Mouse (Mus musculus) left cerebral cortex, adult 18-20 months (tissue): ENCODE data around the gene Eef1a2. TPM values are rescaled to one million over a fixed set of nuclear protein-coding genes. Genes with fewer than 3 reads are reported as not detected.

Experiments used
- DNase-seq, 2 experiments: peaks; one replicate each; pipeline ENCODE4 v3.0.0; 2021 to 2022; ENCODE audit warnings: low spot score in 2 of 2, mixed read lengths in 1 of 2
- total RNA-seq, 2 experiments: library from RNA; stranded (reverse); gene quantifications; 2 replicates each; pipeline ENCODE4 v1.2.3; 2021

The Eef1a2 gene
- total RNA-seq, 2 experiments from 2014 or later = 1,361 to 1,429 TPM

DNA sequence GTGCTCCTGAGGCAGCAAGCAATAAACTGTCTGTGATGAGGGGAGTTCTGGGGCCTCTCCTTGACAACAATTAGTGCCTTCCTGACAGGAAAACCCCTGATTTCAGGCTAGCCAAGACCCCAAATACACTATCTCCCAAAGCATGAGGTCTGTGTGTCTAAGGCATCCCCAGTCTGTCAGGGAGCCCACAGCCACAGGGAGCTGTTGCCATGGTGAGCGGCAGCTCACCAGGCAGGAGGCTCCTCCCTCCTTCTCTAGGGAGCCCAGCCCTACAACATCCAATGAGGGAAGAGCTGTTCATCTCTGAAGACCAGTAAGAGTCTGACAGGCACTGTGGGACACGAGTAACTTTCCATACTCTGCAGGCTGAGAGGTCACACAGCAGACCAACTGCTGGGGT lies 3.0 kb upstream of the Eef1a2 start:
- DNase-seq = peak in 1 of 2 experiments; percentile 60

DNA sequence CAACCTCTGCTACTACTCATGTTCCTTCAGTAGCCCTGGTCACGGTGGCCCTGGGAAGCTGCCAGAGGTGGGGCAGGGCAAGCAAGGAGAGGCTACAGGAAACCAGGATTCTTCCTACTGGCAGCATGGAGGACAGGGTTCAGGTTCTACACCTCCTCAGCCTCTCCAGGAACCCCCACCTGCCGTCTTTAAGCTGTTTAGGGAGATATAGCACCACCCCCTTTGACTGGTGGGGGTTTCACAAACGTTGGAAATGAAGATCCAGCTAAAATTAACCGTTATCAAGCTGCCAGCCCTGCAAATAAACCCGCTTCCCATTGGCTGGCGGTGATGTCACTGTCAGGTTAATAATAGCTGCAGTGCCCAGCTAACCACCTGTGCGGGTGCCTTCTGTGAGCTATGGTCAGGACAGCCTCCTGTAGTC lies 2.3 kb upstream of the Eef1a2 start:
- DNase-seq = peak in 1 of 2 experiments; percentile 76

DNA sequence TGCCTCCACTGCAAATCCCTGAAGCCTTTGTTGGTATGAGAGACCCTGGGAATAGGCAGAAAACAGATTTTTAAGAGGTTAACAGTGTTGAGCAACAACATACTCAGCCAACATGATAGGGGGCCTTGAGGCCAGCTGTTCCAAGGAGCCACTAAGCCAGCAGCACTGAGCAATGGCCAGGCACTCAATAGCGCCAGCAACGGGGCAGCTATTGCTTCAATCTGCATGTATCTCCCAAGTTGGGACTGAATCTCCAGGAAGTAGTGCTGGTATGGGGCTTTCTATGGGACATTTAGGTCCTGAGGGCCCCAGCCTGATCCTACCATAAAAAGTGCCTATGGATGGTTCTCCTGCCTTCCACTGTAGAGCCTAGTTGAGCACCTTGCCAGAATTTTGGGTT lies 1.7 kb upstream of the Eef1a2 start:
- no peak for DNase-seq

DNA sequence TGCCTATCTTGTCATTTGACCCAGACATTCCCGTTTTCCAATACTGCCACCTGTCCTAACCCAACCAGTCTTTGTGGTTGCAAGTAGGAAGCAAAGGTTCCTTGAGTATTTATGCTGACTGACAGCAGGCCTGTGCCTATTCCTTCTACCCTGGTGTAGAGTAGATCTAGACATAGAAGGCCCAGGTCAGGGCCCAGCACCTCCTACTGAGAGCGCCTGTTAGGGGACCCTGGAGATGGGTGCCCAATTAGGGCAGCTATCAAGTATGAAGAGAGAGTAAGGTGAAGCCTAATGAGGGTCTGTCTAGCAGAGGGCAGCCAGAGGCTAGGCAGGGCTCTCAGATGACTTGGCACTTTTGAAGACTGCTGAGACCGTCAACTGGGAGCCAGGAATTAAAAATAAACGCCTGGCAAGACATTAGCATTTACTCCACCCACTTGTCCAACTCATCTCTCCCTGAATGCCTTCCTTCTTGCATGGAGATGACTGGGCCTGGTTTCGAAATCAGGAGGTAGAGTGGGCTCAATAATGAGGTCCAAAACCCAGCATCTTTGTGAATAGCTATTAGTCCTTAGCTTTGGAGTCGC lies 995 bp upstream of the Eef1a2 start:
- DNase-seq = peak in 1 of 2 experiments; percentile 4

DNA sequence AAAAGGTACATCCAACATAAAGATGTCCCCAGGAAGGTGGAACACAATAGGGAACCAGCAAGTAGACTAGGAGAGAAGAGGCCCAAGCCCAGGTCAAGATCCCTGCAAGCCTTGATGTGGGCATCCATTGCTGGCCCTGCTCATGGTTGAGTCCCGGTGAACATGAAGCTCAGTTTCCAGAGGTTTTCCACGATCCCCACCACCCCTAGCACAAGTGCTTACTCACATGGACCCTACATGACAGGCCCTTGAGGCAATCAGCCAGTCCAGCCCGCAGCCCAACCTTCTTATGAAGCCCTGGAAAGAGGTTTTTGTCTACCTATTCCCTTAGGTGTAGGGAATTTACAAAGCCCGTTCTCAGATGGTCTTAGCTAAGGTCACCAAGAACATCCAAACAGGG lies 366 bp upstream of the Eef1a2 start:
- DNase-seq = no peak

DNA sequence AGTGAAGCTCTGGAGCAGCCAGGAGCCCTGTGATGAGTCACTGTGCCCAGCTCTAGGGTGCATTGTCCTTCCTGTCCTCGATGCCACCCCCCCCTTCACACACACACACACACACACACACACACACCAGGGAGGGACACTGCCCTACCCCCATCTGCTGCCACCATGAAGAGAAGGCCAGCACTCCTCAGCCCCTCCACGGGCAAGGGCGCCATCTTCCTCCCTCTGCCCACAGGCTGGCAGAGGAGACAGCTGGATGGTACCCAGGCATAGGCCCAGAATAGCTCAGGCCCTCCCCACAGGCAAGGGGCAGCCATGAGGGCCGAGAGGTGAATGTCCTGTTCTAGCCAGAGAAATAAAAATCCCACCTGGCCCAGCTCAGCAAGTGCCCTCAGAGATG lies 1.0 kb downstream of the Eef1a2 start:
- DNase-seq = no peak

DNA sequence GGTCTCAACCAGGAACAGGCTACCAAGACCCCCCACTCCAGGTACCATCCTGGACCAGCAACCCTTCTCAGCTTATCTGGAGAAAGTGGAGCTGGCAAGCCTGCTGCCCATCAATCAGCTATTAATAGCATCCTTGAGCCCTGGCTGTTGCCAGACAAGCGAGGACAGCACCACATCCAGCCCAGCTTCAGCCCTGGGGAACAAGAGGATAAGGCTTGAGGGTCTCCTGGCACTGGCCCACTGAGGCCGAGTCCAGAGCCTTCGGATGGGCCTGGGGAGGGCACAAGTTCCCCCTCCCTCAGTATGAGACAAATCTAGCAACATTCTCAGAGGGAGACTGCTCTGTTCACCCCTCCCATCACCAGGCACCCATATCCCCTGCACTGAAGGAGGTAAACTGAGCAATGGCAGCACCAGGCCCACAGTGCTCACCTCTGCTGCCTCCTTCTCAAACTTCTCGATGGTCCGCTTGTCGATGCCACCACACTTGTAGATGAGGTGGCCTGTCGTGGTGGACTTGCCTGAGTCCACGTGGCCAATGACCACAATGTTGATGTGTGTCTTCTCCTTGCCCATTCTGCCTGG lies 1.9 kb downstream of the Eef1a2 start:
- no peak for DNase-seq

DNA sequence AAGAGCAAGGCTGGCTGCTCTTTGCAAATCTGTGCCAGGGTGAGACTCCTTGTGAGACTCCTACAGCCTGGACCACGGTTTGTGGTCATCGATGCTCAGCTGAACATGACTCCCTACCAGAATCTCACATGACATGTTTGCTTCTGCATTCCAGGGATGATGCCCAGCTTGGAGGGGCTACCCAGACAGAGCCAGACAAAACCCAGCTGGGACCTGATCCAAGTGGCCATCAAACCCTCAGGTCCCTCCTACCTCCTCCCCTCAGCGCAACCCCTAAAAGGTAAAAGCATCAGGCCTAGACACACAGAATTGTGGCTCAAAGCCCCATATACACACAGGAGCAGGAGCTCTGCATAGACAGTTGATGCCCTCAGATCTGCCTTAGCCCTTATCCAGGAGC lies 2.5 kb downstream of the Eef1a2 start:
- DNase-seq = no peak

DNA sequence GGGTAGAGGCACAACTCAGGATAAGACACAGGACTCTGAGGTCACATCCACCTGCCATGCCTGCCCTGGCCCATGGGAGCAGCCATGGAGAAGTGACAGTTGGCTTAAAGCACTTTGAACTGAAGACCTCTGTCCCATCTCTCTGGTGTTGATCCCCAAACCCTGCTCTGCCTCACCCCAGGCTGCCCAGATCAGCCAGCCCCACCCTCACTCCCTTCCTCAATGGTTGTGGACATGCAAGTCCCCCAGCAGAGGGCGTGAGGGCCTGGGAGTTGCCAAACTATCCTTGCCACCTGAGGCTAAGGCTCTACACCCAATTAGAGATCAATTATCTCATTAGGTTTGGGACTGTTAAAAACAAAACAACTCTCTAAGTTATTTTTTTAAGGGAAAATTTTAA lies 3.0 kb downstream of the Eef1a2 start:
- DNase-seq = no peak

DNA sequence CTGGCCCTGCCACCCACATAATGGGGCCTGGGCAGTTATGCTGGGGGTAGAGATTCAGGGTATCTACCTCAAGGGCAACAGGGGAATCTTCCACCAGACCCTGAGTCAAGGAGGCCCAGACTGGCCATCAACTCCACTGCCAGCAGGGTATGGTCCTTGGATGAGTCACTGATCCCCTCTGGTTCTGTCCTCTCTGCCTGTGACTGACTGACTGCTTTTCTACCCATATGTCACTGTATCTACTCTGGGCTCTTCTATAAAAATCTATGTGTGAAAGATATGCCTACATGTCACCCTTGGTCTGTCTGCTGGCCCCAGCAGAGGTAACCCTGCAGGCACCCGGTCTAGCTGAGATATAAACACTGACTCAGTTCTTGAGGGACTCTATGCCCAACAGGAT lies 3.7 kb downstream of the Eef1a2 start:
- DNase-seq = no peak

DNA sequence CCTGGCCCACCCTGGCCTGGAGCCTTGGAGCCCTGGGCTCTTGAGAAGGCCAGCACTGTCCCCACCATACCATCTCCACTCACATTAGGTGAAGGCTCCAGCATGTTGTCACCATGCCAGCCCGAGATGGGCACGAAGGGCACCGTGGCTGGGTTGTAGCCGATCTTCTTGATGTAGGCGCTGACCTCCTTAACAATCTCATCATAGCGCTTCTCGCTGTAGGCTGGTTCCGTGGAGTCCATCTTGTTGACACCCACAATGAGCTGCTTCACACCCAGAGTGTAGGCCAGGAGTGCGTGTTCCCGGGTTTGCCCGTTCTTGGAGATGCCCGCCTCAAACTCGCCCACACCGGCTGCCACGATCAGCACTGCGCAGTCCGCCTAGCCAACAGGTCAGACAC lies 4.1 kb downstream of the Eef1a2 start:
- DNase-seq = no peak

DNA sequence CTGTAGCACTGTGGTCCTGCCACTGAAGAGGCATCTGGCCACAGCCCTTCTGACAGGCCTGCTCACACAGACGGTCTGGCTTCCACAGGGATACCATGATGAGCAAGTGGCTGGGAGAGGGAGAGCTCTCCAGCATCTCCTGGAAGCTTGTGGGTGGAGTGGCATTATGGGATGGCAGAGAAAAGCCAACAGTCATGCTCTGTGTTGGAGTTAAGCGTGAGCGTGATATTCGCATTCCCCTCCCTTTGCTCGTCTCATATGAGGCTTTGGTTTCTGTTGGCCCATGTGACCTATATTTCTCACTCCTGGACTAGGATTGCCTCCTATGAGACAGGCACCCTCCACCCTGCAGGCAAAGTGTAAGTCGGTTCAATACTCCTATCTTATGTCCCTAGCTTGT lies 6.5 kb downstream of the Eef1a2 start:
- DNase-seq = no peak

DNA sequence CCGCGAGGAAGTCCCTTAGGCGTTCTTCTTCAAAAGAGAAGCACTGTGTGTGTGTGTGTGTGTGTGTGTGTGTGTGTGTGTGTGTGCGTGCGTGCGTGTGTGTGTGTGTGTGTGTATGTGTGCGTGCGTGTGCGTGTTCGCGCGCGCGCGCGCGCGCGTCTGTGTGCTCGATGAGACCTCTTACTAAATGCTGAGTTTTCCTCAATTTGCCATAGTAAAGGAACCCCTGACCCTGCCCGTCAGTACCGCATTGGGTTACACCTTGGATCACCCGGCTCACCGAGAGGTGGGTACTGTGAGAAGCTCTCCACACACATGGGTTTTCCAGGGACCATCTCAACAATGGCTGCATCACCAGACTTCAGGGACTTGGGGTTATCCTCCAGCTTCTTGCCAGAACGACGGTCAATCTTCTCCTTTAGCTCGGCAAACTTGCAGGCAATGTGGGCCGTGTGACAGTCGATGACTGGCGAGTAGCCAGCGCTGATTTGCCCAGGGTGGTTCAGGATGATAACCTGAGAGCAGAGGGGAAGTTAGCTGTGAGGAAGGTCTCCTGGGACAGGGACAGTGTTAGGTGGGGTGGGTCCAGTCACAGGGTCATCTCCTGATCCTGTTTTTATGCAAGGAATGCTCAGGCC lies 8.4 kb downstream of the Eef1a2 start:
- no peak for DNase-seq

DNA sequence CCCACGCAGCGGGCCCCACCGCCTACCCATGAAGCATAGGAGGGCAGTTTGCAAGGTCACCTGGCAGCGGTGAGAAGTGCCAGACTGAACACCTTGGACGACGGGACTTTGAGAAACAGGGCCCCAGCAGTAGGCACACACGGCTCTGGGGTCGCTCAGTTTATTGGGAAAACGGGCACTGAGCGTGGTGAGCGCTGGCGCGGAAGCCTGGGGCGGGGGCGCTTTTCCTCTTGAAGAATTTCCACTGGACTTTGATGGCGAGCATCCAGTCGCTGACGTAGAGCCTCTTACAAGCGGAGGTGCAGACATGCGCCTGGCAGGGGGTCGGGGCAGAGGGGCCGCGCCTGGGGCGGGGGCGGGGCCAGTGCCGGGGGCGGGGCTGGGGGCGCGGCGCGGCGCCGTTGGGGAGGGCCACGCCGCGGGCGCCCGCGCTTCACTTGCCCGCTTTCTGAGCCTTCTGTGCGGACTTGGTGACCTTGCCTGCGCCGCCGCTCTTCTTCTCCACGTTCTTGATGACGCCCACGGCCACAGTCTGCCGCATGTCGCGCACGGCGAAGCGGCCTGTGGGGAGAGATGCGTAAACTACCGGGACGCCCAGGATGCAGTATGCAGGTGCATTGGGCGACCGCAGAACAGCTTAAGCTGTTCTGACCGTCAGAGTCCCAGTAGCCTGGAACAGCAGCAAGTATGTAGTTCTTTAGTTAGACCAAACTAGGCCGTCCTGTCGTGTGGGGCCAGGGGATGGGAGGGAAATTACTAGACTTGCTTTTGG lies 9.1 kb downstream of the Eef1a2 start:
- DNase-seq = no peak

DNA sequence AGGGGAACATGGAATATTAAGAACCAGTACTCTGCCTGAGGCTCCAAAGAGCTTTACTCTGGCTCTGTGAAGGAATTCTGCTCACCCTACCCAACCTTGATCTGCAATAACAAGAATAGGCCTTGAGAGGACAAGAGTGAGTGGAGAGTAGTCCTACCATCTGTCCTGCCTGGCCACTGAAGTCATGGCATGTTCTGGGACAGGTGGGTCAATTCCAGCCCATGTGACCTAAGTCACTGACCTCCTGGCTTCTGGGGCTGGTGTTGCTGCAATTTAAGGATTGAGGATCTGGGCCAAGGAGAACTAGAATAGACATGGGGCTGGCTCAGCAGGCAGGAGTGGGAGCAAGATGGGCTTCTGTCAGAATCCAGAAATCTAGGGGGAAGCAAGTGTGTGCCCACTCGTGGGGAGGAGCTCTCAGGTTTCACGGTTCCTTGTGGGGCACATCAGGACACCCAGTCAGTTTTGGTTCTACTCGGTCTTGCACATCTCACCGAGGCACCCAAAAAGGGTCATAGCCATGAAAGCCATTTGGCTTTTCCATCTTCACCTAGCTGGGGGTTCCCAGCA lies 9.8 kb downstream of the Eef1a2 start:
- no peak for DNase-seq

DNA sequence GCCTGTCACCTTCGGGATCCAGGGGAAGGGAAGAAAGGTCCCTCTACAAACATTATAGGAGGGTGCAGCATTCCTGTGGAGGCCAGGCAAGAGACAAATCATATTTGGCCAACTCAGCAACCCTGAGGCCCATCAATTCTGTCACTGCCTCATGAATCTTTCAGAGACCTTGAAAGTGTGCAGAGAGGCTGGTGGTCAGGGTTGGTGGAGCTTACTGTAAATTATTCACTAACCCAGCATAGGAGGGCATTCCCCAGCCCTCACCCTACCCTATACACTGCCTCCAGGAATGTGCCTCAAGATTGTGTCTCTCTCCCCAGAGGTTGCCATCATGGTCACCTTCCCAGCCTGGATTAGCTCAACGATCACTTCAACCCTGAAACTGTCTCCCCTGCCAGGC lies 12.1 kb downstream of the Eef1a2 start:
- DNase-seq = no peak

DNA sequence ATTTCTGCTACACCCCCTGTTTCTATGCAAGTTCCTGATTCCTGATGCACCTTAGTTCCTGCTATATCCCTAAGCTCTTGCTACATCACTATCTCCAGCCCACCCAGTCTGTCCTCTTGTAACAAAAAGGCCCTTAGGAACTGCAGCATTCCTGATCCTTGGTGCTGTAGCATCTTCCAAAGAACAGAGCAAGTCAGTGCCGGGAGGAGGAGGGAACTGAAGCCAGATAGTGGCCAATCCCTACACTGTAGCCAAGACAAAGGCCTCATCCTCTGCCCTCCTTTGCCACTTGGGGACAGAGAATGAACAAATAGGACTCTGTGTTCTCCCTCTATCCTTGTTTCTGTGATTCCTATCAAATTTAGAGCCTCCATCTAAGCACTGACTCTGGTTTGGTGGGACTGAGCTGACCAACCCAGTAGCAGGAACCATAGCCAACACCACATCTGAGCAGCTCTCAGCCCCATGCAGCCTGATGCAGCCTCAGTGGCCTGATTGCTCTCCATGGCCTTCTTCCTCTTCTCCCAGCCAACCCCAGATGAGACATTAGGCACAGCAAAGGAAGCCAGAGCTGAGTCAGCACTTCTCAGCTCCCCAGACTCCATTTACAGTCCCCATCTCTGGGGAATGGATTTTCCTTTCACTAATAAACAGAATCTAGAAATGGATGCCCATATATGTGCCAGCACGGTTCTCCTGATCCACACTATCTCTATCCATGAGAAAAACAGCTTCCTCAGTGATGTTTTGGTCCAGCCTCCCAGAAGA lies 13.1 kb downstream of the Eef1a2 start:
- no peak for DNase-seq

DNA sequence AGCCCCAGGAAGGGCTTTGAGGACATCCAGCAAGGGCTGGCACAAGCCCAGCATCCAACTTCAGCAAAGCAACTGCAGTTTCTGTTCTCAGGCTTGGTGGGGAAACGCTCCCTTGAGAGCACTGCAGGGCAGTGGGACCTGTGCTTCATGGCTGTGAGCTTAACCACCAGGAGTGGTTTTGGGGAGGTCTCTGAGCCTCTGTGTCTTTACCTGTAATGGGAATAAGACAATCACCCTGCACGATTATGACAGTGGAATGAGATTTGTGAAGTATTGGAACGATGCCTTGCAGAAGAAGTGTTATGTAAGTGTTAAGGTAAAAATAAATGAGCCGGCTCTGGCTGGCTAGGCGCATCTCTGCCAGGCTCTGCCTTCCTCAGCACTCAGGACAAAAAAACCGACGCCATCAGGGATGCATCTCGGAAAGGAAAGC lies 14.1 kb downstream of the Eef1a2 start:
- no peak for DNase-seq

DNA sequence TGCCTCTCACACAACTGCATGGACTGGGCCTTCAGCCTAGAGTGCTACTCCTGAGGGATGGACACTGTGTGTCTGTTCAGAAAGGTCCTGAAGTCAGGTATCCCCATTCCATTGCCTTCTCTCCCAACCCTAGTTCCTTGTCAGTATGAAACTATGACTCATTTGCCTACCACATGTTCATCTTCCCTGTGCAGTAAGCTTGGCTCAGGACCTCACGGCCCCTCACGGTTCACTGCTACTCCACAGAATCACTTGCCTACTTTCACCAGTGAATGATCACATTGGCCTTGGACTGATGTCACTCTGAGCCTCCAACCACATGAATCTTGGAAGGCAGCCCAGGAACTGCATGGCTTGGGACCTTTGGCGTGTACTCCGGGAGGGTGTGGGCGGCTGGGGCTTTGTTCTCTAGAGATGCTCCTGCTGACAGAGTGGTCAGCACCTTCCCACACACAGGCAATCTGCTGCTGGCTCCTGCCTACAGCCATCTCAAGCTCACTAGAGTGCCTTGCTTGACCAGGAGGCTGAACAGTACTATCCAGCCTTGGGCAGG lies 17.1 kb downstream of the Eef1a2 start:
- no peak for DNase-seq

DNA sequence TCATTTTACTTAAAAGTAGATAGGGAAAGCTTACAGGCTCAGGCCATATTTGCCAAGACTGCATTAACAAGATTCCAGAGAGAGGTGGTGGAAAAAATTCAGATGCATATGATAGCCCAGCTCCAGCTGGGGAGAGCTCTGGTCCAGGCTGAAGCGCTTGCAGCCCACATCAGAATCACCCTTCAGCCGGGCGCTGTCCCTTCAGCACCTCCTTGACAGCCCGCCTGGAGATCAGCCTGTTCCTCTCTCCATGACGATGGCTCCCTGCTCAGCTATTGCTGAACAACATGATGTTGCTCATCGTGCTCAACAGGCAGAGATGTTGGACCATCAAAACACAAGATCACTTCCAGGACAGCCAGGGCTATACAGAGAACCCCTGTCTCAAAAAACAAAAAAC lies 19.9 kb downstream of the Eef1a2 start:
- DNase-seq = no peak

DNA sequence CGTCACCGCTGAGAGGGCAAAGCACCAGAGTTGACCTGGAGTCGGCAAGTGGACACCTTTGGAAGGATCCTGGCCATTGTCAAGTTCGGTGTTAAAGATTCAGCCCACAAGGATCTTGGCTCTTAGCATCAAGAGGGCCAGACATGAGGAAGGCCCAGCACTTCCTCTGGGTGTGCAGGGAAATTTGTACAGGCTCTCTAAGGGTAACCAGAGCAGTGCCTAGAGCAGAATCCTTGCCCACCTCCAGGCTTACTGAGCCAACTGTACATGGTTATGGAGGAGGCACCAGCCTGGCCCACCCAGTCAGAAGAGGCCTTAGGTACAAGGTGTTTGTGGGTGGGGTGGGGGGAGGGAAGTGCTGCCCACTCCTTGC lies 21.4 kb downstream of the Eef1a2 start:
- DNase-seq = no peak
